Comparison of ENCODE assay signal across 8 mouse cellular contexts in the genomic region with DNA sequence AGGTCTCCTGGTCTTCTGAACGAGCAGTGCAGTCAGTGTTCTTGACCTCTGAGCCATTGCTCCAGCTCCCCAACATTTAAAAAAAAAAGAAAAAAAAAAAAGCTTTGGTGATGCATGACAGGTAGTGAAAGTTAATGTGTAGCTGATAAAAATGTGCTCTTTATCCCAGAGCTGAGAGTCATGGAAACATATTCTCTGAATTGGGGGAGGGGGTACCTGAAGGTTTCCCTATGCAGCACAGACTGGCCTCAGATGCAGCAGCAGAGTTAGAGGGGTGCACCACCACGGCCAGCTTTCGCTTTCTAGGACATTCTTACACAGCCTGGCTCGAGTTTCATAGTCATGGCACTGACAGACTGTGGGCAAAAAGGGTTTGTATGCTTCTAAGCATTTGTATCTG.
DNase-seq lines count a peak whose midpoint lies in the region; ATAC-seq and TF ChIP-seq lines count a peak whose summit lies in the region.
"Had no signal": no experiment of that assay in that cellular context is flagged by ENCODE, and none has a peak within 500 bp of the region (broad histone marks: within the 10 kb centered on the region; RNA-seq: fewer than 3 reads in every experiment).

No protein-coding gene starts in this region.

- H3K4me3 ChIP-seq in lung, embryonic 14.5 days (ENCODE audit: low read depth, low read length) = no peak overlapping the region
- no peak overlapping the region for H3K4me3 ChIP-seq in forebrain, embryonic 15.5 days
- no peak overlapping the region for H3K4me3 ChIP-seq in kidney, postnatal 0 days (replicated peaks; ENCODE audit: low read depth, low read length)
- H3K4me3 ChIP-seq in neural tube, embryonic 14.5 days (ENCODE audit: low read depth, low read length) = no peak overlapping the region

- 38% methylated on average over 4 of the region's 4 CpGs for WGBS in lung, embryonic 14.5 days
- 69% methylated on average over 4 of the region's 4 CpGs for WGBS in forebrain, embryonic 15.5 days
- 46% methylated on average over 4 of the region's 4 CpGs for WGBS in kidney, postnatal 0 days
- 72% methylated on average over 4 of the region's 4 CpGs for WGBS in neural tube, embryonic 14.5 days

- TF ChIP-seq CTCF in lung, embryonic 14.5 days (IDR thresholded peaks at IDR 0.05; ENCODE audit: low read depth) = no peak
- TF ChIP-seq CTCF in kidney, postnatal 0 days (IDR thresholded peaks at IDR 0.05; ENCODE audit: low read depth) = no peak

- no peaks in the 10 kb centered on the region for H3K27me3 ChIP-seq in lung, embryonic 14.5 days (ENCODE audit: insufficient read depth, low read length)
- H3K27me3 ChIP-seq in forebrain, embryonic 15.5 days = no peaks in the 10 kb centered on the region
- H3K27me3 ChIP-seq in kidney, postnatal 0 days (ENCODE audit: insufficient read depth, low read length) = no peaks in the 10 kb centered on the region
- H3K27me3 ChIP-seq in neural tube, embryonic 14.5 days (ENCODE audit: control insufficient read depth, insufficient read depth, low read length) = no peaks in the 10 kb centered on the region

- peaks cover 23% of the 10 kb centered on the region for H3K4me1 ChIP-seq in lung, embryonic 14.5 days (ENCODE audit: insufficient read depth)
- H3K4me1 ChIP-seq in forebrain, embryonic 15.5 days = peaks cover 36% of the 10 kb centered on the region
- H3K4me1 ChIP-seq in kidney, postnatal 0 days (replicated peaks; ENCODE audit: insufficient read depth, low read length) = peaks cover 59% of the 10 kb centered on the region
- peaks cover 16% of the 10 kb centered on the region for H3K4me1 ChIP-seq in neural tube, embryonic 14.5 days (ENCODE audit: control insufficient read depth, insufficient read depth, low read length)

- no peaks in the 10 kb centered on the region for H3K9me3 ChIP-seq in lung, embryonic 14.5 days (ENCODE audit: low read depth, low read length)
- H3K9me3 ChIP-seq in forebrain, embryonic 15.5 days = no peaks in the 10 kb centered on the region
- H3K9me3 ChIP-seq in kidney, postnatal 0 days (replicated peaks; ENCODE audit: low read length) = no peaks in the 10 kb centered on the region
- H3K9me3 ChIP-seq in neural tube, embryonic 14.5 days (ENCODE audit: control insufficient read depth, low read length) = no peaks in the 10 kb centered on the region

- peak overlapping the region; percentile 95 for H3K27ac ChIP-seq in lung, embryonic 14.5 days (ENCODE audit: low read depth)
- H3K27ac ChIP-seq in forebrain, embryonic 15.5 days (replicated peaks) = peak overlapping the region; percentile 49
- H3K27ac ChIP-seq in kidney, postnatal 0 days = peak overlapping the region; percentile 92
- peak overlapping the region; percentile 52 for H3K27ac ChIP-seq in neural tube, embryonic 14.5 days (ENCODE audit: low read depth, low read length)

- peak; percentile 9 for DNase-seq in lung, embryonic 14.5 days
- DNase-seq in lung, postnatal 14 days = no peak
- DNase-seq in kidney, postnatal 0 days (ENCODE audit: low spot score) = no peak
- no peak for DNase-seq in cerebellum, postnatal 10 days
- DNase-seq in gastrocnemius, postnatal 10 days = no peak
- DNase-seq: cerebellum, adult 9-11 months had no signal

- H3K4me2 ChIP-seq in lung, embryonic 14.5 days = peak overlapping the region; percentile 7; the same call in 1 of the 2 replicates
- no peak overlapping the region for H3K4me2 ChIP-seq in forebrain, embryonic 15.5 days (replicated peaks)
- H3K4me2 ChIP-seq in kidney, postnatal 0 days (ENCODE audit: low read length) = no peak overlapping the region
- H3K4me2 ChIP-seq in neural tube, embryonic 14.5 days (ENCODE audit: low read depth, low read length) = no peak overlapping the region

- H3K36me3 ChIP-seq in lung, embryonic 14.5 days (ENCODE audit: insufficient read depth) = peaks cover 13% of the 10 kb centered on the region; the same call in 1 of the 2 replicates
- no peaks in the 10 kb centered on the region for H3K36me3 ChIP-seq in forebrain, embryonic 15.5 days
- no peaks in the 10 kb centered on the region for H3K36me3 ChIP-seq in kidney, postnatal 0 days (ENCODE audit: insufficient read depth, low read length)
- H3K36me3 ChIP-seq in neural tube, embryonic 14.5 days (ENCODE audit: control insufficient read depth, insufficient read depth, low read length) = no peaks in the 10 kb centered on the region

- no peak for ATAC-seq in lung, embryonic 14.5 days (ENCODE audit: insufficient read depth)
- no peak for ATAC-seq in forebrain, embryonic 15.5 days (replicated peaks)
- no peak for ATAC-seq in kidney, postnatal 0 days (replicated peaks; ENCODE audit: low FRiP score, low read depth)
- ATAC-seq in neural tube, embryonic 14.5 days (ENCODE audit: low read depth) = no peak

- H3K9ac ChIP-seq in lung, embryonic 14.5 days = no peak overlapping the region
- H3K9ac ChIP-seq in forebrain, embryonic 15.5 days (replicated peaks) = no peak overlapping the region
- no peak overlapping the region for H3K9ac ChIP-seq in kidney, postnatal 0 days (ENCODE audit: low read depth, low read length)
- no peak overlapping the region for H3K9ac ChIP-seq in neural tube, embryonic 14.5 days (replicated peaks; ENCODE audit: low read depth, low read length)
